Comparison of ENCODE assay signal across 12 mouse cellular contexts in genomic region chr1:125669035-125669434, GRCm38 (mm10). TPM values are rescaled to one million over a fixed set of nuclear protein-coding genes. Genes with fewer than 3 reads are reported as not detected.
DNase-seq lines count a peak whose midpoint lies in the region; ATAC-seq and TF ChIP-seq lines count a peak whose summit lies in the region.
"Had no signal": no experiment of that assay in that cellular context is flagged by ENCODE, and none has a peak within 500 bp of the region (broad histone marks: within the 10 kb centered on the region; RNA-seq: fewer than 3 reads in every experiment).

No protein-coding gene starts in this region.

- H3K4me1 ChIP-seq in forebrain, postnatal 0 days (ENCODE audit: insufficient read depth) = no peaks in the 10 kb centered on the region
- no peaks in the 10 kb centered on the region for H3K4me1 ChIP-seq in forebrain, embryonic 15.5 days
- no peaks in the 10 kb centered on the region for H3K4me1 ChIP-seq in liver, adult 2 months (ENCODE audit: control insufficient read depth, insufficient read depth, low read length)
- no peaks in the 10 kb centered on the region for H3K4me1 ChIP-seq in liver, embryonic 11.5 days (replicated peaks; ENCODE audit: control insufficient read depth, insufficient read depth, low read length)
- H3K4me1 ChIP-seq: liver, embryonic 15.5 days had no signal

- H3K36me3 ChIP-seq in forebrain, postnatal 0 days (ENCODE audit: insufficient read depth) = no peaks in the 10 kb centered on the region
- H3K36me3 ChIP-seq in forebrain, embryonic 15.5 days = no peaks in the 10 kb centered on the region
- H3K36me3 ChIP-seq in liver, adult 2 months (ENCODE audit: control insufficient read depth, insufficient read depth, low read length) = no peaks in the 10 kb centered on the region
- H3K36me3 ChIP-seq in liver, embryonic 11.5 days (ENCODE audit: control insufficient read depth, insufficient read depth, low read length) = no peaks in the 10 kb centered on the region
- H3K36me3 ChIP-seq: liver, embryonic 15.5 days had no signal

- H3K27ac ChIP-seq in forebrain, postnatal 0 days (ENCODE audit: low read depth, low read length) = no peak overlapping the region
- H3K27ac ChIP-seq in forebrain, embryonic 15.5 days (replicated peaks) = no peak overlapping the region
- H3K27ac ChIP-seq in liver, adult 2 months (replicated peaks; ENCODE audit: insufficient read depth, low read depth, low read length) = no peak overlapping the region
- H3K27ac ChIP-seq in liver, embryonic 11.5 days (ENCODE audit: low read depth, low read length) = no peak overlapping the region
- H3K27ac ChIP-seq: liver, embryonic 15.5 days had no signal

- no peak for DNase-seq in forebrain, postnatal 0 days
- DNase-seq in liver, adult 2 months (ENCODE audit: extremely low read depth, low read depth, low spot score) = no peak
- DNase-seq in liver, embryonic 11.5 days (ENCODE audit: low spot score) = no peak
- peak; percentile 30 for DNase-seq in adipocyte (ENCODE audit: low spot score)
- no peak for DNase-seq in frontal cortex, adult 2 months (ENCODE audit: extremely low spot score in 1 of 2, low spot score in 1 of 2)
- DNase-seq: cerebellum, adult 9-10 months had no signal

- H3K4me3 ChIP-seq in forebrain, postnatal 0 days (ENCODE audit: low read depth, low read length) = no peak overlapping the region
- H3K4me3 ChIP-seq in forebrain, embryonic 15.5 days = no peak overlapping the region
- no peak overlapping the region for H3K4me3 ChIP-seq in liver, adult 2 months (ENCODE audit: insufficient read depth, low read depth, low read length)
- H3K4me3 ChIP-seq in liver, embryonic 11.5 days (ENCODE audit: low read depth, low read length) = no peak overlapping the region
- H3K4me3 ChIP-seq: liver, embryonic 15.5 days had no signal

- H3K9ac ChIP-seq in forebrain, postnatal 0 days = no peak overlapping the region
- no peak overlapping the region for H3K9ac ChIP-seq in forebrain, embryonic 15.5 days (replicated peaks)
- H3K9ac ChIP-seq in liver, adult 2 months (ENCODE audit: low read depth, low read length) = no peak overlapping the region
- no peak overlapping the region for H3K9ac ChIP-seq in liver, embryonic 11.5 days (ENCODE audit: low read depth, low read length)
- H3K9ac ChIP-seq: liver, embryonic 15.5 days had no signal

- no peaks in the 10 kb centered on the region for H3K9me3 ChIP-seq in forebrain, postnatal 0 days (ENCODE audit: low read length)
- H3K9me3 ChIP-seq in forebrain, embryonic 15.5 days = no peaks in the 10 kb centered on the region
- no peaks in the 10 kb centered on the region for H3K9me3 ChIP-seq in liver, embryonic 11.5 days (ENCODE audit: control insufficient read depth, low read length)
- H3K9me3 ChIP-seq: liver, embryonic 15.5 days had no signal

- no peak for ATAC-seq in forebrain, postnatal 0 days
- ATAC-seq in forebrain, embryonic 15.5 days (replicated peaks) = no peak
- ATAC-seq in liver, embryonic 11.5 days (replicated peaks; ENCODE audit: low FRiP score) = no peak
- peak; percentile 66 for ATAC-seq in megakaryocyte progenitor cell, adult 5-6 weeks (replicated peaks; ENCODE audit: poor library complexity)
- no peak for ATAC-seq in megakaryocyte-erythroid progenitor cell, adult 5-6 weeks (replicated peaks; ENCODE audit: low FRiP score, low TSS enrichment, poor library complexity, severe bottlenecking)
- ATAC-seq: activated CD4-positive, CD25-positive, alpha-beta regulatory T cell, adult 4 months had no signal

- TF ChIP-seq CTCF in forebrain, postnatal 0 days (IDR thresholded peaks at IDR 0.05; ENCODE audit: low read depth) = peak; percentile 32
- peak; percentile 64 for TF ChIP-seq CTCF in liver, adult 2 months (IDR thresholded peaks at IDR 0.05; ENCODE audit: low read depth, low read length)

- no peak for TF ChIP-seq POLR2A in liver, adult 2 months (IDR thresholded peaks at IDR 0.05; ENCODE audit: extremely low read depth, insufficient read depth, low read length)

- no peaks in the 10 kb centered on the region for H3K27me3 ChIP-seq in forebrain, postnatal 0 days (ENCODE audit: insufficient read depth, low read length)
- no peaks in the 10 kb centered on the region for H3K27me3 ChIP-seq in forebrain, embryonic 15.5 days
- no peaks in the 10 kb centered on the region for H3K27me3 ChIP-seq in liver, adult 2 months (ENCODE audit: control insufficient read depth, insufficient read depth, low read length)
- no peaks in the 10 kb centered on the region for H3K27me3 ChIP-seq in liver, embryonic 11.5 days (replicated peaks; ENCODE audit: control insufficient read depth, insufficient read depth, low read length)
- H3K27me3 ChIP-seq: liver, embryonic 15.5 days had no signal

- 88% methylated on average over 5 of the region's 5 CpGs for WGBS in forebrain, postnatal 0 days
- 81% methylated on average over 5 of the region's 5 CpGs for WGBS in forebrain, embryonic 15.5 days
- 77% methylated on average over 5 of the region's 5 CpGs for WGBS in liver, adult 2 months
- WGBS in liver, embryonic 11.5 days = 76% methylated on average over 5 of the region's 5 CpGs

- no peak overlapping the region for H3K4me2 ChIP-seq in forebrain, postnatal 0 days (ENCODE audit: low read depth)
- no peak overlapping the region for H3K4me2 ChIP-seq in forebrain, embryonic 15.5 days (replicated peaks)
- H3K4me2 ChIP-seq in liver, embryonic 11.5 days = no peak overlapping the region
- H3K4me2 ChIP-seq: liver, embryonic 15.5 days had no signal

- no peaks in the 10 kb centered on the region for H3K79me2 ChIP-seq in liver, adult 2 months (ENCODE audit: control insufficient read depth, insufficient read depth, low read length)

RNA-seq across cellular contexts. Expression of gene Gpr39, which starts 7.8 kb away (rescaled TPM):
- 0.15 and 0.38 TPM in 2 replicates for total RNA-seq in forebrain, postnatal 0 days (2014; rRNA removed)
- polyA plus RNA-seq in forebrain, postnatal 0 days (2015; fragmentation: Nextera tagmentation; extraction: Ambion mirVana) = not detected in 2 replicates
- not detected in 2 replicates for polyA plus RNA-seq in forebrain, embryonic 15.5 days (2015; fragmentation: Nextera tagmentation; extraction: Ambion mirVana)
- 3.6 and 3.7 TPM in 2 replicates for total RNA-seq in liver, adult 2 months (2014; rRNA removed)
- polyA plus RNA-seq in liver, adult 2 months (2012; rRNA removed) = 5.2 and 5.7 TPM in 2 replicates
- 3.7 and 4.9 TPM in 2 replicates for polyA plus RNA-seq in liver, embryonic 11.5 days (2014; fragmentation: Nextera tagmentation; extraction: Ambion mirVana)
- total RNA-seq in megakaryocyte progenitor cell, adult 5-6 weeks (2015) = not detected in 2 replicates
- not detected in 2 replicates for total RNA-seq in megakaryocyte progenitor cell, adult 5-6 weeks (2017)
- total RNA-seq in megakaryocyte-erythroid progenitor cell, adult 5-6 weeks (2014; fragmentation: Nextera tagmentation) = not detected in 2 replicates
- not detected in 2 replicates for total RNA-seq in megakaryocyte-erythroid progenitor cell, adult 5-6 weeks (2017)
- polyA plus RNA-seq in frontal cortex, adult 2 months (2012; rRNA removed) = 0.06 and 0.10 TPM in 2 replicates
- polyA plus RNA-seq: activated CD4-positive, CD25-positive, alpha-beta regulatory T cell, adult 4 months; neural tube, embryonic 14.5 days had no signal
